Mouse (Mus musculus) regulatory T cell (primary cell): ENCODE measurements at regions not wholly inside any gene's neighbourhood (a gene's known extent, or its start where the extent isn't known, plus 50 kb on each side); places are given as distances from the start of the nearest gene placed in this dataset.

Source experiments
- in situ Hi-C: fragments of 300-600 bp; cut with MboI, MseI; formaldehyde crosslinking; loops from one replicate; pipeline ENCODE4 v1.15.1; 2025; ENCODE audit warnings: high pct_unique_total_duplicates

DNA sequence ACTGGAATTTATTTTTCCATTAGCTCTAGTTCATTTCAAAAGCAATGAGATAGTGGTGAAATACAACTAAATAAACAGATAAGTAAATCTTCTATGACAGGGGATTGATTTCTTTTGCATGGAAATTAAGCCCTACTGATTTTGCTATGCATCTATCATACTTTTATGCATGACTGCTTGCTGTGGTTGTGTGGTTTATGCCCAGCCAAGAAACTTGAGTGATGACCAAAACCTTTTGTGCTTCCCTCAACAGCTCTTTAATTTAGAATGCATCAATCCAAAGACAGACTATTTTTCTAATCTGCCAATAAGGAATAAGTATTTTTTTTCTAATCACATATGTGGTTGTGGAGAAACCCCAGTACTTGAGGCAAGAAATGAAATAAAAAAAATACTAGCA lies 303.6 kb downstream of the Col12a1 start:
- in situ Hi-C loops = no loop called here

DNA sequence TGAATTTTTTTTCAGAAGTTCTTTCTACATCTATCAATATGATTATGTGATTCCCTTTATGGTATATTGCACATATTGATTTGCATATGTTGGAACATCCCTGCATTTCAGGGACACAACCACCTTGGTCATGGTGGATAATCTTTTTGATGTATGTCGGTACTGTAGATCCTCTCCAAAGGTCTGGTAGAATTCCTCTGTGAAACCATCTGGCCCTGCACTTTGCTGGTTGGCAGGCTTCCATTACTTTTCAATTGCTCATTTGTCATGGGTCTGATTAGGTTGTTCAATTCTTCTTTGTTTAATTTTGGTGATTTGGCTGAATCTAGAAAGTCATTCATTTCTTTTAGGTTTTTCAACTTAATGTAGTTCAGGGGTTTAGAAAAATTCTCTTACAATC lies 288.2 kb downstream of the Col12a1 start:
- in situ Hi-C loops = no loop called here

- in situ Hi-C loops = no loop called here
Measured at GRCm38 (mm10) chr9:79437636-79438035, 281.0 kb downstream of the Col12a1 start.

GRCm38 (mm10) chr9:79439233-79439960 lies 279.2 kb downstream of the Col12a1 start:
- in situ Hi-C loops = no loop called here

DNA sequence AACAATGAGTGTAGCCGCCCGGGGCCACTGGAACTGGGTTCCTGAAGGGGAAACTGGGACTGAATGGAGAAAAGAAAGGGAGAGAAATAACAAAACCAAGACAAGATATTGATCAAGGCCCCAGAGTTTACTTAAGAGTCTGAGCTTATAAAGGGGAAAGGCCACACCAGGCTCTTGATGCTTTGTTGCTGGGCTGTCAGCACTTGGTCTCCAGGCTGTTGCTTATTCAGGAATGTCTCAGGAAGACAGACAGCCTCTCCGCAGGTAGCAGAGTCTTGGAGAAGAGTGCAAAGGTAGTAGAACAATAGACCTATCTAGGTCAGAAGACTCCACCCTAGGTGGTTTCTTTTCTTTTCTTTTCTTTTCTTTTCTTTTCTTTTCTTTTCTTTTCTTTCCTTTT lies 263.4 kb downstream of the Col12a1 start:
- in situ Hi-C loops = loop anchor here (10.0 kb wide), 1 partner anchor 1120 kb away; no protein-coding TSS in a partner anchor

- in situ Hi-C loops = no loop called here
Measured at GRCm38 (mm10) chr9:79479118-79479517, 239.5 kb downstream of the Col12a1 start.

DNA sequence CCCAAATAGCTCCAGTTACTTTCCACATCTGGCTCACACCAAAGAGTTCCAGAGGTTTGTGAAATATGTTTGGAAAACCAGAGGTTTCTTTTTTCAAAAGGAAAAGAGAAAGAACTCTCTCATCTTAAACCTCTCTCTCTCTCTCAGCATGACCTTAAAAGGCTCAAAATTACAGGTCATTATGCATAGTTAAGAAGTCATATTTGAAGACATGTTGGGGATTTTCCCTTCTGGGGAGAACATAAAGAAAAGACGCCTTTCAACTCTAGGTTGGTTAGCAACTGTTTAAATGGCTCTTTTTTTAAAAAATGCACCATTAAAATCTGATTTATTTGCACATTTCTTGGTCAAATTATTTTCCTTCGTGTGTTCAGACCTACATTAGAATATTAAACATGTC lies 218.4 kb downstream of the Col12a1 start:
- in situ Hi-C loops = no loop called here

DNA sequence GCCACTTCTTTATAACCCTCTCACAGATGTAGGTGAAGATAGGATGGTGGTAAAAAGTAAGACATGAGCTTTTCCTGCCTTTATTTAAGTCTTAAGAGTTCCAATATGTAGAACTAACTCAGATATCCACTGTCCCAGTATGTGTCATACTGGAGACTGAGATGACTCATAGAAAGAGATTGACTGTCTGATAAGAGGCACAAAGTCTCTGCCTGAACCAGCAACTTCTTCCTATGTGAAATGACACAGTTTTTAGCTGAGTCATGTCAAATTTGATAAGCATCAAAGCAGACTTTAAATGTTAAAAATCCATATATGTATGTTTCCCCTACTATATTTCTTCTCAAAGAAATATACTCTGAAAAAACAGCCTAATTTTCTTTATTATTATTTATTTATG lies 216.6 kb downstream of the Col12a1 start:
- in situ Hi-C loops = no loop called here

DNA sequence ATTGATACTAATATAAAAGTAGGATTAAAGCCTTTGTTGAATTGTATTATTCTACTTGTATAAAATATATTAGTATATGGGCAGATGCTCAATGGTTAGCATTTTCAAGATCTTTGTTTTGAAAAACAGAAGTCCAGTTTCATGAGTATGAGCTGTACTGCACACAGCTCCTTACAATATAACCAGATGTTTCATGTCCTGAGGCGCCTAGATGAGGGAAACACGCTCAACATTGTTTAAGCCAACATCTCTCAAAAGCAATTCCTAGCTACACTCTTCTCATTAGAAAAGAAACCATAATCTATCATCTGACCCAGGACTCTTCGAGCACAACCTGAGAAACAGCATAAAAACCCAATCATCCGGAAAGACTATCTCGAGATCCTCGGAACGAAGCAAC lies 202.2 kb downstream of the Col12a1 start:
- in situ Hi-C loops = no loop called here

- in situ Hi-C loops = no loop called here
Measured at GRCm38 (mm10) chr9:79517461-79517860, 201.2 kb downstream of the Col12a1 start.

DNA sequence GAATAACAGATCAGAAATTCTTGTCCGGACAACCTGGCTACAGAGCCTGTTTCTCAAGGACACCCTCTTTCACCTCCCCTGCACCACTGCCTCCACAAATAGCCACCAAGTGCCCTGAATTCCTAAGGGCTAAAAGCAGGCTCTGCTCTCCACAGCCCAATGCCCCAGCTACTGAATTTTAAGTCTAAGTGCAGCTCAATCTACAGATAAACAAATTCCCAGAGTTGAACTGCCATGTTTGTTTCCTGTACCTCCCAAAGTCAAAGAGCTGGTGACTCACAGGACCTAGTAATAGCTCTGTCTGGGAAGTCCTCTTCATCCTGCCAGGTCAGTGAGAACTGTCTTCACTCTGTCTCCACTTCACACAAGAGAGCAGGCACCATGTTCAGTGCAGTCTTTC lies 200.0 kb downstream of the Col12a1 start:
- in situ Hi-C loops = no loop called here

GRCm38 (mm10) chr9:79520498-79520897 lies 198.1 kb downstream of the Col12a1 start:
- in situ Hi-C loops = no loop called here

DNA sequence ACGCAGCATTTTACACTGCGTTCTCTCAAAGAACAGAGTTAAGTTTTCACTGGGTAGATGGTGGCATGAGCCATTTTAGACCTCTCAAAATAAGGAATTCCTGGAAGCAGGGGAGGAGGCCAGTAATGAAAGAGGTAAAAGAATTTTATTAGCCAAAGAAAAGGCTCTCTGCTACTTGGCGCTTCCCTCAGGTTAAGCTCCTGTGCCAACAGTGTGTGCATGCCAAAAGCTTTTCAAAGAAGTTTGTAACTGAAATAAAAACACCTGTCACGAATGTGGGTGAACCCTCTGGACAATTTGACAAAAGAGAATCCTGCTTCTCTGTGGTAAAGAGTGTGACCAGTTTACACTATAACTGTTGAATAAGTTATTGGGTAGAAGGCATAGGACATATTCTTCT lies 195.6 kb downstream of the Col12a1 start:
- in situ Hi-C loops = no loop called here

DNA sequence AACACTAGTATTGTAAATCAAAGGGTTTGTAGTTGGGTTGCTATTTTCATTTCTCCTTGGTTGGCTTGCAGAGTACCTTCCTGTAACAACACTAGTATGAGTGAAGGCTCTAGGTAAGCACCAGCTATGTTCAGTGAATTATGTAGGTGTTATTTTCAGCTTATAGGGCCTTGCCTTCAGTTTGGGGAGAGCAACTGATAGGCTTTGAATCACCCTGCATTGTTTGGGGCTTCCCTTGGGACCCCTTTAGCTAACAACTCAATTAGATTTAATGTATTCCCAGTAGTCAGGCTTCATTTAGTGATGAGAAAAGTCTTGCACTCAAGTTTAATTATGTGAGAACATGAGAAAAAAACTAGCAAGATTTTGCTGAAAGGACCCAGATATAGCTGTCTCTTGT lies 193.6 kb downstream of the Col12a1 start:
- in situ Hi-C loops = no loop called here

DNA sequence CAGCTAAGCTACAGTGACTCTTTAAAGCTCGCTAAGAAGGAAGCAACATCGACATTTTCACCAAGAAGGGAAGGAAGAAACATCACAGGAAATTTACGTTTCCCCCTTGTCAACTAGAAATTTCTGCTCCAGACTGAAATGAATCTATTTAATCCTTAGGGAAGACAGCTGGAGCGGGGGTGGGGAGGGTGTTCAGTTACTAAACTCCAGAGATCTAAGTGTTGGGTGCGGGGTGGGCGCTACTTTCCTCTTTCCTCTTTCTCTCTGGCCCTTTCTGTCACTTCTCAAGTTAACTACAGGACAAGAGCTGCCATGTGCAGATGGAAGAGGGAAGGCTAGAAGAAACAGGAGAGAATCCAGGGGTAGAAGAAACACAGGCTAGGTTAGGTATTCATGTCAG lies 192.2 kb downstream of the Col12a1 start:
- in situ Hi-C loops = no loop called here

- in situ Hi-C loops = no loop called here
Measured at GRCm38 (mm10) chr9:79527331-79527730, 191.3 kb downstream of the Col12a1 start.
